Mouse (Mus musculus): ENCODE results near the gene Tubgcp2. TPM values are rescaled to one million over a fixed set of nuclear protein-coding genes. Genes with fewer than 3 reads are reported as not detected.
A peak's percentile ranks its signal among the peaks of the same experiment; 100 is the strongest.

Gene Tubgcp2
- polyA plus RNA-seq, 1 experiment from 2014 or later, result 68.0 TPM

DNA sequence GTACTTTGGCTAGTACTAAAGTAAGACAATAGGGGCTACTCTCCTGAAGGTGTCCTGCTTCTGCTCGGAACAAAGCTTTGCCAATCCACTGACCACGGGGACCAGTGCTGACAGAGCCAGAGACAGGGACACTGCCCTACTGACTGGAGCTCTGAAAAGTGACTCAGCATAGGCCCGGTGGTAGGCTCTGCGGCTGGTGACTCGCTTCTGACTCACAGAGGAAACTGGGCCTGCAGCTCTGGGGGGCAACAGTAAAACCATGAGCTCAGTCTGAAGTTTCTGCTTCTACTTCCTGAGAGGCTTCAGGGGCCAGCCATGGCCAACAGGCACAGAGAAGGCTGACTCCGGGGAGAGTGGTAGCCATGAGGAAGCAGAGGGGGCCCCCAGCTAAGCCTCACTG, 65.0 kb downstream of the Tubgcp2 start:
- no peak overlapping the region for H3K4me3 ChIP-seq
- H3K9ac ChIP-seq, result no peak overlapping the region
- 65% methylated on average over 6 of the region's 6 CpGs for WGBS
- no peaks in the 10 kb centered on the region for H3K4me1 ChIP-seq
- no peak overlapping the region for H3K27ac ChIP-seq
- no peak overlapping the region for H3K4me2 ChIP-seq (replicated peaks)
- H3K9me3 ChIP-seq, result no peaks in the 10 kb centered on the region
- no peaks in the 10 kb centered on the region for H3K36me3 ChIP-seq
- H3K27me3 ChIP-seq, result no peaks in the 10 kb centered on the region
- 0 out of 2 replicates have a peak, but pooled peaks have one; percentile 2 for ATAC-seq (ENCODE audit: low FRiP score, low read depth)

DNA sequence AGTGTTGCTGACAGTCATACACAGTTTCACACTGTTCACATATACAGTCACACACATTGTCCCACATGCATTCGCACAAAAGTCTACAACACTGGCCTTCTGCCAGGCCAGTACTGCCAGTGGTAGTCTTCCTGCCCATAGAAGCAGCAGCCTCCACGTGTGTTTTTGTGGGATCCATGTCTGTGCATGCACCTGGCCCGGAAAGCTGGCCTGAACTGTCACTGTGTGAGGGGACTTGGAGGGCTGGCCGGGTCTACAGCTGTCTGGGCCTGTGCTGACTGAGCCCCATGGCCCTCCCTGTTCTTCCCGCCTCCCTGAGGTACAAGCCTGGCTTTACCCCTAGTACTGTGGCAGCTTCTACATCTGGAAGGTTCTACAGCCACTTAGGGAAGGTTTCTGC, 65.5 kb downstream of the Tubgcp2 start:
- 79% methylated on average over 5 of the region's 5 CpGs for WGBS
- 0 out of 2 replicates have a peak, but pooled peaks have one; percentile 24 for ATAC-seq (ENCODE audit: low FRiP score, low read depth)
- Histone ChIP-seq H3K4me3 (no peak overlapping the region), H3K27me3 (no peaks in the 10 kb centered on the region), H3K9ac (no peak overlapping the region), H3K36me3 (no peaks in the 10 kb centered on the region), H3K4me2 (replicated peaks) (no peak overlapping the region), H3K27ac (no peak overlapping the region), H3K4me1 (no peaks in the 10 kb centered on the region), H3K9me3 (no peaks in the 10 kb centered on the region)

DNA sequence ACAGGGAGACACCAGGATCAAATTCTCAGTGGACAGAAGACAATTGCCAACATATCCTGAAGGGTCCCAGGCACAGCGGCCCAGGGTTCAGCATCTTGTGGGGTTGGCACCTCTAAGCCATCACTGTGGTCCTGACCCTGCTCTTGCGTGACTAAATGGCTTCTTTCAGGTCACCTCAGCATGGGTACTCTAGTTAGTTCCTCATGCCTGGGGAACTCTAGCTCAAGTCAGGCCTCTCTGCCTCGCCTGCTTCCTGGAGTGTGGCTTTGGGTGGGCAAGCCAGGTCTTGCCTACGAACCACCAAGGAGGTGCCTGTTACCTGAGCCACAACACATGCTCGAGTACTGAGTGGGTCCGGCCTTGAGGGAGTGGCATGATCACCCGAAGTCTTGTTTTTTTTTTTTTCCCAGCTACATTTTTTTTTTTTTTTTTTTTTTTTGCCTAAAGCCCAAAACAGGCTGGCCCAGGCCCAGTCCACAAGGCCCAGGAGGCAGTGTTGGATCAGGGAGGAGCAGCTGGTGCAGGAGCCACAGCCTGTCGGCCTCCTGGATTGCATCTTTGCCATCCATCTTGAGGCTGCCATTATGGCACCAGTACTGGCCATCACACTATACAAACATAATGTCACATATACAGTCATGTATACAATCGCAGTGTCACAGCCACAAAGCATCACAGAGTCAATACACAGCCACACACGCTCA, 66.1 kb downstream of the Tubgcp2 start:
- 79% methylated on average over 10 of the region's 10 CpGs for WGBS
- no peak overlapping the region for H3K27ac ChIP-seq
- ATAC-seq (ENCODE audit: low FRiP score, low read depth), result no peak

DNA sequence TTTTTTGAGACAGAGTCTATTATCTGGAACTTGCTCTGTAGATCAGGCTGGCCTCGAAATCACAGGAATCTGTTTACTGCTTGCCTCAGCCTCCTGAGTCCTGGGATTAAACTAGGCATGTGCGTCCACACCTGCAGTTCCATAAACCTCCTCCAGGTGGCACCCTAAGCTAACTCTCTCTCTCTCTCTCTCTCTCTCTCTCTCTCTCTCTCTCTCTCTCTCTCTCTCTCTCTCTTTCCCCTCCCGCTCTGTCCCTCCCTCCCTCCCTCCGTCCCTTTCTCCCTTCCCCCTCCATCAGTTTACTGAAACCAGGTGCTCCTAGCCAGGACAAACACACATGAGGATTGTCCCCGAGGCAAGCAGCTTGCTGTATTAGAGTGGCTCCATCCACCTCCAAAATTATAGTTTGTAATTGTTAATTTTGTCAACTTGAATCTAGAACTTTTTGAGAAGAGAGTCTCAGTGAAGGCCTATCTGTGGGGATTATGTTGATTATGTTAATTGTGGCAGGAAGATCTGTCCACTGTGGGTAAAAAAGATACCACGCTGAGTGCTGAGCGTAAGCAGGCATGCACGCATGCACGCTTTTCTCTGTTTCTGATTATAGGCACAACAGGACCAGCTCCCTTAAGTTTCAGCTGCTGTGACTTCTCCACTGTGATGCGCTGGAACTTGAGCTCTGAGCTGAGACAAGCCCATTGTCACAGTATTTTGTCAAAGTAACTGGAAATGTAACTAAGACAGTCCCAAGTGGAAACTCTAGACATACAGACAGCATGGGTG, 66.9 kb downstream of the Tubgcp2 start:
- no peak overlapping the region for H3K27ac ChIP-seq
- no peaks in the 10 kb centered on the region for H3K9me3 ChIP-seq
- H3K27me3 ChIP-seq, result no peaks in the 10 kb centered on the region
- no peak overlapping the region for H3K9ac ChIP-seq
- no peak overlapping the region for H3K4me2 ChIP-seq (replicated peaks)
- no peak for ATAC-seq (ENCODE audit: low FRiP score, low read depth)
- H3K4me3 ChIP-seq, result no peak overlapping the region
- no peaks in the 10 kb centered on the region for H3K4me1 ChIP-seq
- no peaks in the 10 kb centered on the region for H3K36me3 ChIP-seq
- 25% methylated on average over 10 of the region's 10 CpGs for WGBS

More for the DNA sequence above, 66.1 kb downstream of the Tubgcp2 start:
- Histone ChIP-seq H3K27me3 (no peaks in the 10 kb centered on the region), H3K9ac (no peak overlapping the region), H3K9me3 (no peaks in the 10 kb centered on the region), H3K4me2 (replicated peaks) (no peak overlapping the region), H3K4me1 (no peaks in the 10 kb centered on the region), H3K36me3 (no peaks in the 10 kb centered on the region), H3K4me3 (no peak overlapping the region)

DNA sequence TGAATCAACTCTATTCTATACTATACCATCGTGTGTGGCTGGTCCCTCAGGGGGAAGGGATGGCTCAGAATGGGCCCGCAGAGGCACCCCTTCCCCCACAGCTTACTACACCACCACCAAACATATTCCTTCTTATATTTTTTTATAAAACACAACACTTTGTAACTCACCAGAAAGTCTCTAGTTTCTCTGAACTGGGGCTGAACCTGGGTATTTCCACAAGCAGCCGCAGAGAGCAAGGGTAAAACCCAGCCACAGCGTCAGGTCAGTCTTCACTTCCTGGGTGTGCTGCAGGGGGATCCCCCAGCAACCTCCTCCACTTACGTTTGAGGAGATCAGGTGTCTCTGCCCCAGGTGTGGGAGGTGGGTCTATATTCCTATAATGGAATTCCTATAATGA, 68.0 kb downstream of the Tubgcp2 start:
- Histone ChIP-seq H3K4me3 (no peak overlapping the region), H3K9me3 (no peaks in the 10 kb centered on the region), H3K9ac (no peak overlapping the region), H3K27ac (no peak overlapping the region), H3K36me3 (no peaks in the 10 kb centered on the region), H3K27me3 (no peaks in the 10 kb centered on the region), H3K4me2 (replicated peaks) (no peak overlapping the region), H3K4me1 (no peaks in the 10 kb centered on the region)
- 62% methylated on average over 5 of the region's 5 CpGs for WGBS
- no peak for ATAC-seq (ENCODE audit: low FRiP score, low read depth)

DNA sequence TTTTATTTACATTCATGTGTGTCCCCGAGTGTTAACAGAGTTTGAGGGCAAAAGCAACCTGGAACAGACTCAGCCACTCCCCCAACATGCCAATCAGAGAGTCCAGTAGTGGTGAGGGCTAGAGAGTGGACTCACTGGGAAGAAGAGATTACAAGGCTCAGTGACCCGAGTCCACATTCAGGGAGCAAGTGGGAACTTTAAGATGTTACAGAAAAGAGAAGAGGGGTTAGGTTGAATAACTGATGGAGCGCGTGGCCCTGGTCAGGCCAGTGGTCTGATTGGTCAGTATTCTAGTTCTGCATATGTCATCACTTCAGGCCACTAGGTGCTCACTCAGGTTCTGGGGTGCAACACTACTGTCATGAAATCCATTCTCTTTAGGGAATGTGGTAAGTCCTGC, 69.3 kb downstream of the Tubgcp2 start:
- H3K4me1 ChIP-seq, result no peaks in the 10 kb centered on the region
- H3K4me3 ChIP-seq, result no peak overlapping the region
- WGBS, result 26% methylated on average over 4 of the region's 4 CpGs
- H3K9me3 ChIP-seq, result no peaks in the 10 kb centered on the region
- H3K36me3 ChIP-seq, result no peaks in the 10 kb centered on the region
- H3K27me3 ChIP-seq, result no peaks in the 10 kb centered on the region
- H3K9ac ChIP-seq, result no peak overlapping the region
- no peak overlapping the region for H3K4me2 ChIP-seq (replicated peaks)
- no peak for ATAC-seq (ENCODE audit: low FRiP score, low read depth)
- H3K27ac ChIP-seq, result no peak overlapping the region

DNA sequence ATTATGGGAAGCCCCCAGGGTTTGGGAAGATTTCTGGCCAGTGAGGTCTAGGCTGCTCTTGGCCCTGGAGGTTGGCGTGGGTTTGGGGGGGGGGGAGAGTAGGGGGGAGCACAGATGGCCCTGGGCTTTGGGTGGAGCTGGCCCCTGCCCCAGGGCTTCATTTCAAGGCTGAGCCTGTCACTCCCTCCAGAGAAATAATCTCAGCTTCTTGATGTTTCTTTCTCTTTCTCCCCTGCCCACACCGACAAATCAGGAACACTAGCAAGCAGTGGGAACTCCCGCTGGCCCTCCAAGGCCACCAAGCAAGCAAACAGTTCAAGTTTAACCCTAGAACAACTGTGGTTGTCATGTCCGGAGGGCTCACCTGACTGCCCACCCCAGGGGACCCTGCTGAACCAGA, 72.7 kb downstream of the Tubgcp2 start:
- WGBS, result 52% methylated on average over 4 of the region's 4 CpGs
- H3K27ac ChIP-seq, result no peak overlapping the region
- peaks cover 10% of the 10 kb centered on the region; the same call in 1 of the 2 replicates for H3K27me3 ChIP-seq
- 0 out of 2 replicates have a peak, but pooled peaks cover 3% of the 10 kb centered on the region for H3K4me1 ChIP-seq
- H3K4me3 ChIP-seq, result no peak overlapping the region
- no peaks in the 10 kb centered on the region for H3K9me3 ChIP-seq
- H3K36me3 ChIP-seq, result no peaks in the 10 kb centered on the region
- ATAC-seq (ENCODE audit: low FRiP score, low read depth), result no peak
- H3K9ac ChIP-seq, result no peak overlapping the region
- no peak overlapping the region for H3K4me2 ChIP-seq (replicated peaks)

DNA sequence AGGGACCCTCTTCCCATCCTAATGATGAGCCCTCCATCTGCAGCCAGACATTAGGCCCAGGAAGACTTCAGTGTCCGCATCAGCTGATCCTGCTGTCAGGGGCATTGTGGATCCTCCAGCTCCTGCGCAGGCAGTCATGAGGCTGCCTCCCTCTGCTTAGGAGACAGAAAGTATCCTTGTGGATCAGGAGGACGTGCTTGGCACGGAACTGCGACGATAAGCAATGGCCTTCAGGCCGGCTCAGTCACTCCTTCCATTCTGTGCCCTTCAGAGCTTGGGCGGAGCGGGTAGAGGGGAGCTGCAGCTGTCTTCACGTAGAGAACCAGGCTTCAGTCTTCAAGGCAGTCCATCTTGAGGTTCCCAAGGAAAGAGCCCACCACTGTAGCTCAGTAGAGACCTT, 75.3 kb downstream of the Tubgcp2 start:
- no peak overlapping the region for H3K4me3 ChIP-seq
- 88% methylated on average over 10 of the region's 10 CpGs for WGBS
- no peak for ATAC-seq (ENCODE audit: low FRiP score, low read depth)

DNA sequence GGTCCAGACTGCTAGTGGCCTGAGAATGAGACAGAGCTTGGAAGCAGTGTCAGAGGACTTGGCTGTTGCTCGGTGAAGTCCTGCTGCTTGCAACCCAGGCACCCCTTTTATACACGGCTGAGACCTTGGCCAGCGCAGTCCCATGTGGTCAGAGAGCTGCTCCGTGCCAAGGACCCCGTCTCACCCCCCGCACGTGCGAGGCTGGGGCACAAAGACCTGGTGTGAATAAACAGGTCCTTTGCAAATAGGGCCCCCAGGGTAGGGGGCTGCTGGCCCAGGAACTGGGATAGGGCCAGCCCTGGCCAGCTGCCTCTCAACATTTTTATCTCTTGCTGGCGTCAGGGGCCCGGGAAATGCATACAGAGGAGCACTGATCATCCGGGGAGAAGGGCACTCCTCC, 78.5 kb downstream of the Tubgcp2 start:
- 0 out of 2 replicates have a peak, but pooled peaks cover 3% of the 10 kb centered on the region for H3K4me1 ChIP-seq
- no peak overlapping the region for H3K4me3 ChIP-seq
- no peaks in the 10 kb centered on the region for H3K36me3 ChIP-seq
- H3K4me2 ChIP-seq (replicated peaks), result no peak overlapping the region
- H3K27me3 ChIP-seq, result peaks cover 46% of the 10 kb centered on the region
- H3K9ac ChIP-seq, result no peak overlapping the region
- H3K27ac ChIP-seq, result no peak overlapping the region
- no peak for ATAC-seq (ENCODE audit: low FRiP score, low read depth)
- H3K9me3 ChIP-seq, result no peaks in the 10 kb centered on the region
- 34% methylated on average over 11 of the region's 11 CpGs for WGBS

More for the DNA sequence above, 75.3 kb downstream of the Tubgcp2 start:
- Histone ChIP-seq H3K9me3 (no peaks in the 10 kb centered on the region), H3K4me2 (replicated peaks) (no peak overlapping the region), H3K27ac (no peak overlapping the region), H3K4me1 (0 out of 2 replicates have a peak, but pooled peaks cover 3% of the 10 kb centered on the region), H3K27me3 (peaks cover 36% of the 10 kb centered on the region), H3K36me3 (no peaks in the 10 kb centered on the region), H3K9ac (no peak overlapping the region)

DNA sequence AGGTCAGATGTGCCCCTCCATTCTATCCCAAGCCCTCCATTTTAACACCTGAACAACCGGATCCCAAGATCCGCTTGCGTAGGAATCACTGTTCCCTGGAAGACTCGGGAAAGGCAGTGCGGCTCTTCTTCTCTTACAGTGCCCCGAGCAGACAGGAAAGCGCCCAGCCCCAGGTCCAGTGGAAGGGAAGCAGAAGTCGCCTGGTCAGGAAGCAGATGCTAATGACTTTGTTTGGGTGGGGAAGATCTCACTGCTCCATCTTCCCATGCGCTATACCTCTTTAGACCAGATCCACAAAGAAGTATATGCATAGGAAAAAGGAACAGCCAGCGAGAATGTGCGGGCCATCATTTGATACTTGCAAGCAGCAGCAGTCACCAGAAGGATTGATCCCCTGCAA, 79.0 kb downstream of the Tubgcp2 start:
- ATAC-seq (ENCODE audit: low FRiP score, low read depth), result no peak
- H3K27me3 ChIP-seq, result peaks cover 47% of the 10 kb centered on the region
- no peak overlapping the region for H3K4me2 ChIP-seq (replicated peaks)
- no peaks in the 10 kb centered on the region for H3K9me3 ChIP-seq
- H3K9ac ChIP-seq, result no peak overlapping the region
- H3K27ac ChIP-seq, result no peak overlapping the region
- H3K4me1 ChIP-seq, result 0 out of 2 replicates have a peak, but pooled peaks cover 3% of the 10 kb centered on the region
- no peaks in the 10 kb centered on the region for H3K36me3 ChIP-seq
- WGBS, result 49% methylated on average over 11 of the region's 11 CpGs
- H3K4me3 ChIP-seq, result no peak overlapping the region

DNA sequence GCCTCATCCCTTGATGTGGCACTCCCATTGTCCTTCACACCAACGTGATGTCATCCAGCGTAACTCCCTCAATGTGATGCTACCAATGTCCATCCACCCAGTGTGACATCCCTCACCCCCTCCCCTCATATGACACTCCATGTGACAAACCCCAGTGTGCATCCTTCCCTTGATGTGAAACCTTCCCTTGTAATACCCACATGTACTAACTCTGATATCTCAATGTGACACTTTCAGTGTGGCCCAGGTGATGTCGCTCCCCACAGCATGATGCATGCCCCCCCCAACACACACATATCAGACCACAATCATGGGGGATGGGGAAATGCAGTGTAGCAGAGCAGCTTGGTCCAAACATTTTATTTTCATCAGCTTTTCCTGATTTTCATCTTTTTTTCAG, 79.8 kb downstream of the Tubgcp2 start:
- H3K9me3 ChIP-seq, result no peaks in the 10 kb centered on the region
- no peak overlapping the region for H3K4me3 ChIP-seq
- H3K4me2 ChIP-seq (replicated peaks), result no peak overlapping the region
- no peak for ATAC-seq (ENCODE audit: low FRiP score, low read depth)
- H3K4me1 ChIP-seq, result 0 out of 2 replicates have a peak, but pooled peaks cover 3% of the 10 kb centered on the region
- H3K27ac ChIP-seq, result no peak overlapping the region
- no peaks in the 10 kb centered on the region for H3K36me3 ChIP-seq
- WGBS, result 63% methylated on average over 3 of the region's 3 CpGs
- H3K27me3 ChIP-seq, result peaks cover 54% of the 10 kb centered on the region
- H3K9ac ChIP-seq, result no peak overlapping the region

DNA sequence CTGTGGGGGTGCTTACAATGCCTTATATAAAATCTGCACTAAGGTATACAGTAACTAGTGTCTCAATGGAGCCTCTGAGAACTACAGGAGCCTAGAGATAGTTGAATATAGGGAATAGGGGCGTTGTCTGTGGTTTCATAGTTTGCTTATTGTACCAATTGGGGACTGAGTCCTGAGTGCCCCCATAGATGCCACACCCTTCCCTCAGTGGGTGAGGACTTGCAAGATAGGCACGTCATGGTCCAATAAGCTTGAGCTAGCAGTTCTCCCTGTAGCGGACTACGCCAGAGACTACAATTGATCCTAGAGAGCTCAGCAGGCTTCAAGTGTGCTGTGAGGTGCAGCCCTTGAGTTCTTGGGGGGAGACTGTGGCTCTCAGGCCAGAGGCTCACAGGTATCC, 81.0 kb downstream of the Tubgcp2 start:
- WGBS, result 85% methylated on average over 4 of the region's 4 CpGs

More for the DNA sequence above, 81.0 kb downstream of the Tubgcp2 start:
- Histone ChIP-seq H3K36me3 (no peaks in the 10 kb centered on the region), H3K4me3 (no peak overlapping the region), H3K27ac (no peak overlapping the region), H3K4me2 (replicated peaks) (no peak overlapping the region), H3K4me1 (0 out of 2 replicates have a peak, but pooled peaks cover 7% of the 10 kb centered on the region), H3K9ac (no peak overlapping the region), H3K27me3 (peaks cover 52% of the 10 kb centered on the region), H3K9me3 (no peaks in the 10 kb centered on the region)
- no peak for ATAC-seq (ENCODE audit: low FRiP score, low read depth)
